Mouse (Mus musculus) C2C12 (cell line): ENCODE results near the gene Hist1h2bl.
"Not testable (repeated sequence)": the region's sequence is repeated elsewhere in the genome, so short reads cannot be mapped to it uniquely, and the experiment has no call there.

Experiments used
- CTCF ChIP-seq: IDR thresholded peaks from one replicate; pipeline ENCODE4 v1.5.1; 2011; ENCODE audit not compliant: control insufficient read depth, insufficient read depth, insufficient read length
- MYOD1 ChIP-seq: IDR thresholded peaks from one replicate; pipeline ENCODE4 v1.6.1; 2011; ENCODE audit warnings: low read depth; ENCODE audit not compliant: control insufficient read depth, insufficient read length
- USF1 ChIP-seq: IDR thresholded peaks from one replicate; pipeline ENCODE4 v1.6.1; 2011; ENCODE audit warnings: low read depth, mild to moderate bottlenecking, control low read depth, moderate library complexity

DNA sequence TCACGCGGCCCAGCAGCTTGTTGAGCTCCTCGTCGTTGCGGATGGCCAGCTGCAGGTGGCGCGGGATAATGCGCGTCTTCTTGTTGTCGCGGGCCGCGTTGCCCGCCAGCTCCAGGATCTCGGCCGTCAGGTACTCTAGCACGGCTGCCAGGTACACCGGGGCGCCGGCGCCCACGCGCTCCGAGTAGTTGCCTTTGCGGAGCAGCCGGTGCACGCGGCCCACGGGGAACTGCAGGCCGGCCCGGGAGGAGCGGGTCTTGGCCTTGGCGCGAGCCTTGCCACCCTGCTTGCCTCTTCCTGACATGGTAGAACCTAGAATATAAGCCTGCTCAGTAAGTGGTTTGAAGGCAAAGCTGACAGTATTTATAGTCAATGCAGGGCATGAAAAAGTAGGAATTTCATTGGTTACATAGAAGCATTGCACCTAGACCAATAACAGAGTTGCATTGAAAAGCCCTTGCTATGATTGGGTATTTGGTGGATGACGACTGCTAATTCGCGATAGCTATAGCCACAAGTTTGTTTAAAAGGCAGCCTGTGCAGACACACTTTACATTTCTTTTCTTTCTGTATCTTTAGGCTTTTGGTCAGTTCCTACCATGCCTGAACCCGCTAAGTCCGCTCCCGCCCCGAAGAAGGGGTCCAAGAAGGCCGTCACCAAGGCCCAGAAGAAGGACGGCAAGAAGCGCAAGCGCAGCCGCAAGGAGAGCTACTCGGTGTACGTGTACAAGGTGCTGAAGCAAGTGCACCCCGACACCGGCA is 37.8 kb upstream of the Hist1h2bl start, which contains the start of the genes Hist1h2ak and Hist1h2bn:
- TF ChIP-seq CTCF, USF1, MYOD1: not testable (repeated sequence)
